10 mouse cellular contexts compared by ENCODE assay signal in genomic region chr17:35776811-35777609, GRCm38 (mm10). TPM values are rescaled to one million over a fixed set of nuclear protein-coding genes. Genes with fewer than 3 reads are reported as not detected.
DNase-seq lines count a peak whose midpoint lies in the region; ATAC-seq and TF ChIP-seq lines count a peak whose summit lies in the region.
"Had no signal": no experiment of that assay in that cellular context is flagged by ENCODE, and none has a peak within 500 bp of the region (broad histone marks: within the 10 kb centered on the region; RNA-seq: fewer than 3 reads in every experiment).

No protein-coding gene starts in this region.

- no peak overlapping the region for H3K4me3 ChIP-seq in midbrain, embryonic 14.5 days (replicated peaks; ENCODE audit: low read depth, low read length)
- no peak overlapping the region for H3K4me3 ChIP-seq in midbrain, embryonic 10.5 days
- no peak overlapping the region for H3K4me3 ChIP-seq in embryonic fibroblast, embryonic 13.5 days (ENCODE audit: insufficient read depth, low read length)
- no peak overlapping the region for H3K4me3 ChIP-seq in heart, embryonic 10.5 days
- H3K4me3 ChIP-seq in kidney, embryonic 14.5 days (ENCODE audit: low read length): no peak overlapping the region
- no peak overlapping the region for H3K4me3 ChIP-seq in limb, embryonic 14.5 days (replicated peaks; ENCODE audit: low read length)
- H3K4me3 ChIP-seq: neural tube, embryonic 12.5 days had no signal

- 0 out of 2 replicates have a peak, but pooled peaks have one; percentile 4 for TF ChIP-seq POLR2A in embryonic fibroblast, embryonic 13.5 days (IDR thresholded peaks at IDR 0.05; ENCODE audit: low read depth, low read length)
- TF ChIP-seq POLR2A in limb, embryonic 14.5 days (IDR thresholded peaks at IDR 0.05; ENCODE audit: borderline replicate concordance, extremely low read depth, insufficient read depth, insufficient read length): no peak

- TF ChIP-seq CTCF in embryonic fibroblast, embryonic 13.5 days (IDR thresholded peaks at IDR 0.05; ENCODE audit: borderline replicate concordance, insufficient read depth, low read length): no peak

- ATAC-seq in midbrain, embryonic 14.5 days (ENCODE audit: low FRiP score, low TSS enrichment): no peak
- ATAC-seq in kidney, embryonic 14.5 days (ENCODE audit: low FRiP score, low TSS enrichment): peak; percentile 61; the same call in 1 of the 2 replicates
- peak; percentile 68 for ATAC-seq in limb, embryonic 14.5 days (ENCODE audit: low FRiP score, low read depth)
- peak; percentile 80 for ATAC-seq in neutrophil, adult 5-6 weeks (ENCODE audit: extremely low read depth, insufficient number of reproducible peaks, low FRiP score, poor library complexity, severe bottlenecking)

- H3K4me2 ChIP-seq in midbrain, embryonic 14.5 days (ENCODE audit: low read length): no peak overlapping the region
- H3K4me2 ChIP-seq in kidney, embryonic 14.5 days (replicated peaks; ENCODE audit: low read depth, low read length): no peak overlapping the region
- no peak overlapping the region for H3K4me2 ChIP-seq in limb, embryonic 14.5 days (replicated peaks; ENCODE audit: low read depth, low read length, severe bottlenecking)
- H3K4me2 ChIP-seq: neural tube, embryonic 12.5 days had no signal

- H3K36me3 ChIP-seq in midbrain, embryonic 14.5 days (ENCODE audit: control insufficient read depth, insufficient read depth, low read length): no peaks in the 10 kb centered on the region
- H3K36me3 ChIP-seq in midbrain, embryonic 10.5 days: no peaks in the 10 kb centered on the region
- H3K36me3 ChIP-seq in heart, embryonic 10.5 days: no peaks in the 10 kb centered on the region
- no peaks in the 10 kb centered on the region for H3K36me3 ChIP-seq in kidney, embryonic 14.5 days (ENCODE audit: control insufficient read depth, insufficient read depth, low read length)
- no peaks in the 10 kb centered on the region for H3K36me3 ChIP-seq in limb, embryonic 14.5 days (ENCODE audit: control insufficient read depth, insufficient read depth, low read length)
- H3K36me3 ChIP-seq: G1E; neural tube, embryonic 12.5 days had no signal

- 70% methylated on average over 13 of the region's 13 CpGs for WGBS in midbrain, embryonic 14.5 days
- 80% methylated on average over 13 of the region's 13 CpGs for WGBS in midbrain, embryonic 10.5 days
- WGBS in heart, embryonic 10.5 days: 50% methylated on average over 13 of the region's 13 CpGs
- 30% methylated on average over 13 of the region's 13 CpGs for WGBS in kidney, embryonic 14.5 days
- 46% methylated on average over 13 of the region's 13 CpGs for WGBS in limb, embryonic 14.5 days

- no peak overlapping the region for H3K9ac ChIP-seq in midbrain, embryonic 14.5 days (replicated peaks; ENCODE audit: low read length)
- no peak overlapping the region for H3K9ac ChIP-seq in kidney, embryonic 14.5 days (ENCODE audit: low read depth, low read length)
- H3K9ac ChIP-seq in limb, embryonic 14.5 days (ENCODE audit: low read depth, low read length, severe bottlenecking): no peak overlapping the region
- H3K9ac ChIP-seq: neural tube, embryonic 12.5 days had no signal

- no peaks in the 10 kb centered on the region for H3K9me3 ChIP-seq in midbrain, embryonic 14.5 days (ENCODE audit: control insufficient read depth, low read length)
- H3K9me3 ChIP-seq in midbrain, embryonic 10.5 days (replicated peaks): no peaks in the 10 kb centered on the region
- no peaks in the 10 kb centered on the region for H3K9me3 ChIP-seq in heart, embryonic 10.5 days
- H3K9me3 ChIP-seq in kidney, embryonic 14.5 days (ENCODE audit: control insufficient read depth, low read length): no peaks in the 10 kb centered on the region
- H3K9me3 ChIP-seq in limb, embryonic 14.5 days (ENCODE audit: control insufficient read depth, low read length): no peaks in the 10 kb centered on the region
- H3K9me3 ChIP-seq: G1E; neural tube, embryonic 12.5 days had no signal

- no peaks in the 10 kb centered on the region for H3K4me1 ChIP-seq in midbrain, embryonic 14.5 days (ENCODE audit: control insufficient read depth, insufficient read depth, low read length)
- H3K4me1 ChIP-seq in midbrain, embryonic 10.5 days: no peaks in the 10 kb centered on the region
- peaks cover 27% of the 10 kb centered on the region for H3K4me1 ChIP-seq in embryonic fibroblast, embryonic 13.5 days (ENCODE audit: control insufficient read depth, insufficient read depth, low read length)
- peaks cover 23% of the 10 kb centered on the region; the same call in 1 of the 2 replicates for H3K4me1 ChIP-seq in heart, embryonic 10.5 days
- H3K4me1 ChIP-seq in kidney, embryonic 14.5 days (ENCODE audit: control insufficient read depth, insufficient read depth, low read length): peaks cover 8% of the 10 kb centered on the region
- H3K4me1 ChIP-seq in limb, embryonic 14.5 days (ENCODE audit: control insufficient read depth, insufficient read depth, low read length): peaks cover 9% of the 10 kb centered on the region; the same call in 1 of the 2 replicates

- no peak overlapping the region for H3K27ac ChIP-seq in midbrain, embryonic 14.5 days (replicated peaks; ENCODE audit: low read depth, low read length)
- no peak overlapping the region for H3K27ac ChIP-seq in midbrain, embryonic 10.5 days (replicated peaks)
- H3K27ac ChIP-seq in embryonic fibroblast, embryonic 13.5 days (ENCODE audit: insufficient read depth, low read length): peak overlapping the region; percentile 75
- peak overlapping the region; percentile 67 for H3K27ac ChIP-seq in heart, embryonic 10.5 days
- H3K27ac ChIP-seq in kidney, embryonic 14.5 days (ENCODE audit: low read depth, low read length): no peak overlapping the region
- H3K27ac ChIP-seq in limb, embryonic 14.5 days (replicated peaks; ENCODE audit: low read depth, low read length): peak overlapping the region; percentile 49
- H3K27ac ChIP-seq: neural tube, embryonic 12.5 days had no signal

- DNase-seq in midbrain, embryonic 14.5 days: peak; percentile 28
- DNase-seq in midbrain, embryonic 10.5 days (ENCODE audit: low spot score): no peak
- DNase-seq in heart, embryonic 10.5 days (ENCODE audit: low spot score): peak; percentile 75
- DNase-seq in limb, embryonic 14.5 days (ENCODE audit: low spot score): peak; percentile 73
- no peak for DNase-seq in thymus, postnatal 0 days (ENCODE audit: low spot score)

- no peaks in the 10 kb centered on the region for H3K27me3 ChIP-seq in midbrain, embryonic 14.5 days (ENCODE audit: control insufficient read depth, insufficient read depth, low read length)
- H3K27me3 ChIP-seq in midbrain, embryonic 10.5 days (ENCODE audit: low read depth, poor library complexity, severe bottlenecking): no peaks in the 10 kb centered on the region
- H3K27me3 ChIP-seq in heart, embryonic 10.5 days (ENCODE audit: insufficient read depth, poor library complexity, severe bottlenecking): no peaks in the 10 kb centered on the region
- no peaks in the 10 kb centered on the region for H3K27me3 ChIP-seq in kidney, embryonic 14.5 days (ENCODE audit: control insufficient read depth, insufficient read depth, low read length)
- H3K27me3 ChIP-seq in limb, embryonic 14.5 days (ENCODE audit: control insufficient read depth, insufficient read depth, low read length): no peaks in the 10 kb centered on the region
- H3K27me3 ChIP-seq: neural tube, embryonic 12.5 days had no signal

RNA-seq across cellular contexts. Expression of gene Ier3, which starts 44.5 kb away (rescaled TPM):
- polyA plus RNA-seq in midbrain, embryonic 14.5 days (2014; fragmentation: Nextera tagmentation; extraction: Ambion mirVana): 3.3 and 4.0 TPM in 2 replicates
- 3.0 and 3.7 TPM in 2 replicates for polyA plus RNA-seq in midbrain, embryonic 10.5 days (2016; fragmentation: Nextera tagmentation; extraction: Ambion mirVana)
- 82.6 and 120 TPM in 2 replicates for polyA plus RNA-seq in embryonic fibroblast, embryonic 13.5 days (2011; ENCODE audit: insufficient read length, low read depth, missing spikeins)
- 13.2 and 16.8 TPM in 2 replicates for polyA plus RNA-seq in heart, embryonic 10.5 days (2016; fragmentation: Nextera tagmentation; extraction: Ambion mirVana)
- polyA plus RNA-seq in kidney, embryonic 14.5 days (2014; fragmentation: Nextera tagmentation; extraction: Ambion mirVana): 6.8 and 7.7 TPM in 2 replicates
- 10.8 and 12.2 TPM in 2 replicates for polyA plus RNA-seq in limb, embryonic 14.5 days (2012; rRNA removed)
- 8.8 and 8.9 TPM in 2 replicates for polyA plus RNA-seq in limb, embryonic 14.5 days (2014; fragmentation: Nextera tagmentation; extraction: Ambion mirVana)
- total RNA-seq in neutrophil, adult 5-6 weeks (2017): 74.1 and 100 TPM in 2 replicates
- 18.1 and 19.0 TPM in 2 replicates for polyA plus RNA-seq in thymus, postnatal 0 days (2015; fragmentation: Nextera tagmentation; extraction: Ambion mirVana)

RNA-seq across cellular contexts. Expression of gene Flot1, which starts 46.0 kb away (rescaled TPM):
- 59.9 and 74.0 TPM in 2 replicates for polyA plus RNA-seq in midbrain, embryonic 14.5 days (2014; fragmentation: Nextera tagmentation; extraction: Ambion mirVana)
- 54.8 and 59.3 TPM in 2 replicates for polyA plus RNA-seq in midbrain, embryonic 10.5 days (2016; fragmentation: Nextera tagmentation; extraction: Ambion mirVana)
- polyA plus RNA-seq in embryonic fibroblast, embryonic 13.5 days (2011; ENCODE audit: insufficient read length, low read depth, missing spikeins): 66.3 and 78.7 TPM in 2 replicates
- polyA plus RNA-seq in heart, embryonic 10.5 days (2016; fragmentation: Nextera tagmentation; extraction: Ambion mirVana): 66.2 and 71.7 TPM in 2 replicates
- polyA plus RNA-seq in kidney, embryonic 14.5 days (2014; fragmentation: Nextera tagmentation; extraction: Ambion mirVana): 35.9 and 36.1 TPM in 2 replicates
- polyA plus RNA-seq in limb, embryonic 14.5 days (2012; rRNA removed): 61.8 and 66.3 TPM in 2 replicates
- polyA plus RNA-seq in limb, embryonic 14.5 days (2014; fragmentation: Nextera tagmentation; extraction: Ambion mirVana): 47.2 and 53.7 TPM in 2 replicates
- total RNA-seq in neutrophil, adult 5-6 weeks (2017): 172 and 193 TPM in 2 replicates
- polyA plus RNA-seq in thymus, postnatal 0 days (2015; fragmentation: Nextera tagmentation; extraction: Ambion mirVana): 88.3 and 93.1 TPM in 2 replicates

Comparison
In these comparisons a context has a peak if more than half of its experiments do, and no peak if none do; other contexts are left out.
1. DNase-seq: peak in midbrain, embryonic 14.5 days (single experiment), heart, embryonic 10.5 days (single experiment) and limb, embryonic 14.5 days (single experiment); none in midbrain, embryonic 10.5 days (single experiment) and thymus, postnatal 0 days (single experiment).
2. H3K27ac ChIP-seq: peak in embryonic fibroblast, embryonic 13.5 days (single experiment), heart, embryonic 10.5 days (single experiment) and limb, embryonic 14.5 days (single experiment); none in midbrain, embryonic 14.5 days (single experiment), midbrain, embryonic 10.5 days (single experiment) and kidney, embryonic 14.5 days (single experiment).